In the genomic region with DNA sequence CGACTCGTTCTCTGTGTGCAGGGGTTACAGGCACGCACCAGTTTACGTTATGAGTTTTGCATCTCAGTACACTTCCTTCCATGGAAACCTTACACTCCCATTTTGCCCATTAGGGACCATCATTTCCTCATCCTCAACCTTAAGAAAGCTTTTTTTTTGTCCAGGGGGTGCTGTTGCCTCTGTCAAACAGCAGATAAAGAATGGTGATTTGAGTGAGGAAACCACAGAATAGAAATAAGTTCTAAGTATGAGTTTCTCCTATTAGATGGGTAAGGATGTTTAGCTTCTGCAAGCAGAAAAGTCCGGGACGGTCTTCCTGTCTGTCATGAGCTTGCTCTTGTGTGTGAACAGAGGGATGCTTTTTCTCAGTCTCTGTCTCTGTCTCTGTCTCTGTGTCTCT, we compare ENCODE assay signal across 8 mouse cellular contexts. TPM values are rescaled to one million over a fixed set of nuclear protein-coding genes. Genes with fewer than 3 reads are reported as not detected.
DNase-seq lines count a peak whose midpoint lies in the region; ATAC-seq lines count a peak whose summit lies in the region.

No protein-coding gene starts in this region.

- peak overlapping the region; percentile 98 for H3K27ac ChIP-seq in heart, embryonic 10.5 days
- no peak overlapping the region for H3K27ac ChIP-seq in embryonic facial prominence, embryonic 15.5 days (replicated peaks)
- no peak overlapping the region for H3K27ac ChIP-seq in liver, embryonic 15.5 days (replicated peaks)

- H3K4me3 ChIP-seq in heart, embryonic 10.5 days: peak overlapping the region; percentile 91
- H3K4me3 ChIP-seq in embryonic facial prominence, embryonic 15.5 days (replicated peaks): peak overlapping the region; percentile 93
- peak overlapping the region; percentile 97 for H3K4me3 ChIP-seq in liver, embryonic 15.5 days (replicated peaks)

- no peaks in the 10 kb centered on the region for H3K9me3 ChIP-seq in heart, embryonic 10.5 days
- H3K9me3 ChIP-seq in embryonic facial prominence, embryonic 15.5 days (replicated peaks): no peaks in the 10 kb centered on the region
- H3K9me3 ChIP-seq in liver, embryonic 15.5 days (replicated peaks): no peaks in the 10 kb centered on the region

- no peak for DNase-seq in heart, embryonic 10.5 days (ENCODE audit: low spot score)
- no peak for DNase-seq in heart, postnatal 4 days
- DNase-seq in 416B (ENCODE audit: low read depth): peak; percentile 72
- no peak for DNase-seq in urinary bladder, adult 18-20 months (ENCODE audit: low spot score in 2 of 2)
- DNase-seq in frontal cortex, postnatal 25 days (ENCODE audit: low spot score in 2 of 2): no peak
- no peak for DNase-seq in kidney, adult 9 months

- no peaks in the 10 kb centered on the region for H3K36me3 ChIP-seq in heart, embryonic 10.5 days
- H3K36me3 ChIP-seq in embryonic facial prominence, embryonic 15.5 days: no peaks in the 10 kb centered on the region
- no peaks in the 10 kb centered on the region for H3K36me3 ChIP-seq in liver, embryonic 15.5 days (replicated peaks)

- WGBS in heart, embryonic 10.5 days: 70% methylated on average over 6 of the region's 6 CpGs
- WGBS in embryonic facial prominence, embryonic 15.5 days: 63% methylated on average over 6 of the region's 6 CpGs
- WGBS in liver, embryonic 15.5 days (ENCODE audit: insufficient replicate concordance): 42% methylated on average over 6 of the region's 6 CpGs

- peaks cover 14% of the 10 kb centered on the region for H3K4me1 ChIP-seq in heart, embryonic 10.5 days
- peaks cover 16% of the 10 kb centered on the region for H3K4me1 ChIP-seq in embryonic facial prominence, embryonic 15.5 days
- peaks cover 27% of the 10 kb centered on the region for H3K4me1 ChIP-seq in liver, embryonic 15.5 days (replicated peaks)

- peak overlapping the region; percentile 67 for H3K4me2 ChIP-seq in embryonic facial prominence, embryonic 15.5 days (replicated peaks)
- peak overlapping the region; percentile 97 for H3K4me2 ChIP-seq in liver, embryonic 15.5 days

- no peak overlapping the region for H3K9ac ChIP-seq in embryonic facial prominence, embryonic 15.5 days
- no peak overlapping the region for H3K9ac ChIP-seq in liver, embryonic 15.5 days

- H3K27me3 ChIP-seq in heart, embryonic 10.5 days (ENCODE audit: insufficient read depth, poor library complexity, severe bottlenecking): no peaks in the 10 kb centered on the region
- H3K27me3 ChIP-seq in embryonic facial prominence, embryonic 15.5 days: no peaks in the 10 kb centered on the region
- no peaks in the 10 kb centered on the region for H3K27me3 ChIP-seq in liver, embryonic 15.5 days

- ATAC-seq in embryonic facial prominence, embryonic 15.5 days (ENCODE audit: insufficient number of reproducible peaks, low FRiP score, low TSS enrichment, low read depth): no peak
- no peak for ATAC-seq in liver, embryonic 15.5 days (ENCODE audit: insufficient read depth)

RNA-seq across cellular contexts. Expression of a gene that starts 0.4 kb away (rescaled TPM):
- polyA plus RNA-seq in heart, embryonic 10.5 days (2016; fragmentation: Nextera tagmentation; extraction: Ambion mirVana): 30.4 and 32.6 TPM in 2 replicates
- 10 to 100 TPM; 54.0 to 54.8 TPM for total RNA-seq in heart, postnatal 4 days (2021)
- polyA plus RNA-seq in embryonic facial prominence, embryonic 15.5 days (2015; fragmentation: Nextera tagmentation; extraction: Ambion mirVana): 38.9 and 41.5 TPM in 2 replicates
- polyA plus RNA-seq in liver, embryonic 15.5 days (2015; fragmentation: Nextera tagmentation; extraction: Ambion mirVana): 19.9 and 20.5 TPM in 2 replicates

RNA-seq across cellular contexts. Expression of a gene that starts 0.7 kb away (rescaled TPM):
- polyA plus RNA-seq in heart, embryonic 10.5 days (2016; fragmentation: Nextera tagmentation; extraction: Ambion mirVana): not detected in 2 replicates
- total RNA-seq in heart, postnatal 4 days (2021): not detected
- not detected in 2 replicates for polyA plus RNA-seq in embryonic facial prominence, embryonic 15.5 days (2015; fragmentation: Nextera tagmentation; extraction: Ambion mirVana)
- not detected in 2 replicates for polyA plus RNA-seq in liver, embryonic 15.5 days (2015; fragmentation: Nextera tagmentation; extraction: Ambion mirVana)
